11 mouse cellular contexts compared by ENCODE assay signal in genomic region chr11:35948457-35948881, GRCm38 (mm10). TPM values are rescaled to one million over a fixed set of nuclear protein-coding genes. Genes with fewer than 3 reads are reported as not detected.
A peak's percentile ranks its signal among the peaks of the same experiment; 100 is the strongest.
DNase-seq lines count a peak whose midpoint lies in the region; ATAC-seq and TF ChIP-seq lines count a peak whose summit lies in the region.
"Had no signal": no experiment of that assay in that cellular context is flagged by ENCODE, and none has a peak within 500 bp of the region (broad histone marks: within the 10 kb centered on the region; RNA-seq: fewer than 3 reads in every experiment).

No protein-coding gene starts in this region.

- no peaks in the 10 kb centered on the region for H3K79me2 ChIP-seq in heart, adult 2 months (replicated peaks; ENCODE audit: control insufficient read depth, insufficient read depth, low read length)

- H3K9me3 ChIP-seq in heart, embryonic 15.5 days (replicated peaks) = no peaks in the 10 kb centered on the region
- no peaks in the 10 kb centered on the region for H3K9me3 ChIP-seq in embryonic facial prominence, embryonic 10.5 days
- no peaks in the 10 kb centered on the region for H3K9me3 ChIP-seq in limb, embryonic 14.5 days (ENCODE audit: control insufficient read depth, low read length)
- H3K9me3 ChIP-seq: liver, embryonic 13.5 days had no signal

- H3K4me1 ChIP-seq in heart, embryonic 15.5 days (replicated peaks) = peaks cover 13% of the 10 kb centered on the region; the same call in 1 of the 2 replicates
- H3K4me1 ChIP-seq in heart, adult 2 months (ENCODE audit: control insufficient read depth, insufficient read depth, low read length) = no peaks in the 10 kb centered on the region
- peaks cover 53% of the 10 kb centered on the region for H3K4me1 ChIP-seq in embryonic facial prominence, embryonic 10.5 days
- no peaks in the 10 kb centered on the region for H3K4me1 ChIP-seq in limb, embryonic 14.5 days (ENCODE audit: control insufficient read depth, insufficient read depth, low read length)

- H3K9ac ChIP-seq in heart, embryonic 15.5 days = no peak overlapping the region
- H3K9ac ChIP-seq in heart, adult 2 months (ENCODE audit: low read depth, low read length) = no peak overlapping the region
- H3K9ac ChIP-seq in limb, embryonic 14.5 days (ENCODE audit: low read depth, low read length, severe bottlenecking) = no peak overlapping the region
- H3K9ac ChIP-seq: liver, embryonic 13.5 days had no signal

- no peak overlapping the region for H3K27ac ChIP-seq in heart, embryonic 15.5 days
- H3K27ac ChIP-seq in heart, adult 2 months = no peak overlapping the region
- peak overlapping the region; percentile 45 for H3K27ac ChIP-seq in embryonic facial prominence, embryonic 10.5 days (replicated peaks)
- H3K27ac ChIP-seq in limb, embryonic 14.5 days (replicated peaks; ENCODE audit: low read depth, low read length) = no peak overlapping the region
- H3K27ac ChIP-seq: liver, embryonic 13.5 days had no signal

- no peak overlapping the region for H3K4me3 ChIP-seq in heart, embryonic 15.5 days
- H3K4me3 ChIP-seq in heart, adult 2 months = no peak overlapping the region
- no peak overlapping the region for H3K4me3 ChIP-seq in embryonic facial prominence, embryonic 10.5 days
- H3K4me3 ChIP-seq in limb, embryonic 14.5 days (replicated peaks; ENCODE audit: low read length) = no peak overlapping the region
- H3K4me3 ChIP-seq: liver, embryonic 13.5 days had no signal

- 0 out of 2 replicates have a peak, but pooled peaks have one; percentile 15 for ATAC-seq in heart, embryonic 15.5 days (replicated peaks; ENCODE audit: insufficient number of reproducible peaks, insufficient read depth, low FRiP score, low read depth)
- no peak for ATAC-seq in limb, embryonic 14.5 days (ENCODE audit: low FRiP score, low read depth)

- no peak for TF ChIP-seq POLR2A in heart, adult 2 months (IDR thresholded peaks at IDR 0.05; ENCODE audit: insufficient read depth, low read depth, low read length)
- TF ChIP-seq POLR2A in limb, embryonic 14.5 days (IDR thresholded peaks at IDR 0.05; ENCODE audit: borderline replicate concordance, extremely low read depth, insufficient read depth, insufficient read length) = no peak

- intact Hi-C loops in heart, adult 2 months (cut with DNase I) = no loop called here
- intact Hi-C loops in left cerebral cortex, postnatal 10 days (cut with DNase I) = no loop called here

- no peaks in the 10 kb centered on the region for H3K27me3 ChIP-seq in heart, embryonic 15.5 days
- H3K27me3 ChIP-seq in heart, adult 2 months (ENCODE audit: control insufficient read depth, insufficient read depth, low read length) = no peaks in the 10 kb centered on the region
- H3K27me3 ChIP-seq in embryonic facial prominence, embryonic 10.5 days (replicated peaks; ENCODE audit: low read depth, poor library complexity, severe bottlenecking) = no peaks in the 10 kb centered on the region
- no peaks in the 10 kb centered on the region for H3K27me3 ChIP-seq in limb, embryonic 14.5 days (ENCODE audit: control insufficient read depth, insufficient read depth, low read length)
- H3K27me3 ChIP-seq: liver, embryonic 13.5 days had no signal

- TF ChIP-seq CTCF in heart, adult 2 months (IDR thresholded peaks at IDR 0.05) = no peak

- TF ChIP-seq EP300 in heart, adult 2 months (IDR thresholded peaks at IDR 0.05; ENCODE audit: insufficient read depth, low read depth, low read length) = no peak

- no peak for DNase-seq in heart, adult 2 months
- peak; percentile 60 for DNase-seq in 3T3-L1 (ENCODE audit: low read depth, low spot score)
- peak; percentile 54 for DNase-seq in embryonic facial prominence, embryonic 10.5 days (ENCODE audit: low spot score)
- peak; percentile 23 for DNase-seq in limb, embryonic 14.5 days (ENCODE audit: low spot score)
- DNase-seq in left cerebral cortex, postnatal 10 days (ENCODE audit: extremely low spot score in 1 of 2, low spot score in 2 of 2) = no peak
- no peak for DNase-seq in layer of hippocampus, adult 8-10 months (ENCODE audit: low spot score in 2 of 2)
- no peak for DNase-seq in natural killer cell, adult 2 months (ENCODE audit: low spot score in 2 of 2)
- DNase-seq: adrenal gland, adult 2 months; cerebellum, postnatal 36 days; liver, embryonic 13.5 days had no signal

- WGBS in heart, embryonic 15.5 days = 27% methylated on average over 6 of the region's 6 CpGs
- 36% methylated on average over 6 of the region's 6 CpGs for WGBS in heart, adult 2 months
- 38% methylated on average over 6 of the region's 6 CpGs for WGBS in embryonic facial prominence, embryonic 10.5 days
- WGBS in limb, embryonic 14.5 days = 40% methylated on average over 6 of the region's 6 CpGs

- H3K36me3 ChIP-seq in heart, embryonic 15.5 days = no peaks in the 10 kb centered on the region
- H3K36me3 ChIP-seq in heart, adult 2 months (ENCODE audit: control insufficient read depth, insufficient read depth, low read length) = no peaks in the 10 kb centered on the region
- H3K36me3 ChIP-seq in embryonic facial prominence, embryonic 10.5 days (replicated peaks) = no peaks in the 10 kb centered on the region
- H3K36me3 ChIP-seq in limb, embryonic 14.5 days (ENCODE audit: control insufficient read depth, insufficient read depth, low read length) = no peaks in the 10 kb centered on the region
- H3K36me3 ChIP-seq: liver, embryonic 13.5 days had no signal

- H3K4me2 ChIP-seq in heart, embryonic 15.5 days = no peak overlapping the region
- no peak overlapping the region for H3K4me2 ChIP-seq in limb, embryonic 14.5 days (replicated peaks; ENCODE audit: low read depth, low read length, severe bottlenecking)
- H3K4me2 ChIP-seq: liver, embryonic 13.5 days had no signal

RNA-seq across cellular contexts. Expression of gene Wwc1, which starts 31.9 kb away (rescaled TPM):
- polyA plus RNA-seq in heart, embryonic 15.5 days (2015; fragmentation: Nextera tagmentation; extraction: Ambion mirVana) = 1.2 and 3.3 TPM in 2 replicates
- 1 to 10 TPM in 1 of 2 experiments, under 1 TPM in 1; 0.84 to 2.1 TPM for total RNA-seq in heart, adult 2 months (2021)
- polyA plus RNA-seq in heart, adult 2 months (2012; rRNA removed) = 0.50 and 1.1 TPM in 2 replicates
- polyA plus RNA-seq in embryonic facial prominence, embryonic 10.5 days (2016; fragmentation: Nextera tagmentation; extraction: Ambion mirVana) = 4.2 and 4.4 TPM in 2 replicates
- polyA plus RNA-seq in limb, embryonic 14.5 days (2012; rRNA removed) = 9.1 and 13.9 TPM in 2 replicates
- polyA plus RNA-seq in limb, embryonic 14.5 days (2014; fragmentation: Nextera tagmentation; extraction: Ambion mirVana) = 5.8 and 10.2 TPM in 2 replicates
- 100 to 1,000 TPM; 127 to 158 TPM for total RNA-seq in left cerebral cortex, postnatal 10 days (2021)
- 10 to 100 TPM; 79.1 to 98.9 (median 90.3) TPM for total RNA-seq in layer of hippocampus, adult 8-10 months (2022)

Comparison
In these comparisons a context has a peak if more than half of its experiments do, and no peak if none do; other contexts are left out.
1. DNase-seq: peak in 3T3-L1 (single experiment), embryonic facial prominence, embryonic 10.5 days (single experiment) and limb, embryonic 14.5 days (single experiment); none in heart, adult 2 months (0 of 2), left cerebral cortex, postnatal 10 days (0 of 2), layer of hippocampus, adult 8-10 months (0 of 2) and natural killer cell, adult 2 months (0 of 2).